Mouse (Mus musculus) E14TG2a.4 (cell line): ENCODE data around the gene Kcnmb2.

Source experiments
- H3K27me3 ChIP-seq: 2 replicates; pipeline ENCODE4 v1.6.1; 2014; ENCODE audit warnings: low read length, control low read depth; ENCODE audit not compliant: insufficient read depth
- H3K36me3 ChIP-seq: 2 replicates; pipeline ENCODE4 v1.6.1; 2014; ENCODE audit warnings: low read length, control low read depth; ENCODE audit not compliant: insufficient read depth
- H3K4me1 ChIP-seq: replicated peaks from 2 replicates; pipeline ENCODE4 v1.6.1; 2014; ENCODE audit warnings: low read depth, low read length, control low read depth
- H3K4me3 ChIP-seq: replicated peaks from 2 replicates; pipeline ENCODE4 v1.5.1; 2014; ENCODE audit warnings: mild to moderate bottlenecking, low read length
- H3K9me3 ChIP-seq: 2 replicates; pipeline ENCODE4 v1.6.1; 2014; ENCODE audit warnings: low read length, control low read depth
- CTCF ChIP-seq: conservative IDR thresholded peaks from 2 replicates; pipeline ENCODE4 v1.5.1; 2014; ENCODE audit warnings: low read length
- NANOG ChIP-seq: IDR thresholded peaks from 2 replicates; pipeline ENCODE4 v1.6.1; 2014; ENCODE audit warnings: borderline replicate concordance, low read length, mixed read lengths
- POU5F1 ChIP-seq: IDR thresholded peaks from 2 replicates; pipeline ENCODE4 v1.6.1; 2014; ENCODE audit warnings: low read length, borderline replicate concordance

Gene Kcnmb2

DNA sequence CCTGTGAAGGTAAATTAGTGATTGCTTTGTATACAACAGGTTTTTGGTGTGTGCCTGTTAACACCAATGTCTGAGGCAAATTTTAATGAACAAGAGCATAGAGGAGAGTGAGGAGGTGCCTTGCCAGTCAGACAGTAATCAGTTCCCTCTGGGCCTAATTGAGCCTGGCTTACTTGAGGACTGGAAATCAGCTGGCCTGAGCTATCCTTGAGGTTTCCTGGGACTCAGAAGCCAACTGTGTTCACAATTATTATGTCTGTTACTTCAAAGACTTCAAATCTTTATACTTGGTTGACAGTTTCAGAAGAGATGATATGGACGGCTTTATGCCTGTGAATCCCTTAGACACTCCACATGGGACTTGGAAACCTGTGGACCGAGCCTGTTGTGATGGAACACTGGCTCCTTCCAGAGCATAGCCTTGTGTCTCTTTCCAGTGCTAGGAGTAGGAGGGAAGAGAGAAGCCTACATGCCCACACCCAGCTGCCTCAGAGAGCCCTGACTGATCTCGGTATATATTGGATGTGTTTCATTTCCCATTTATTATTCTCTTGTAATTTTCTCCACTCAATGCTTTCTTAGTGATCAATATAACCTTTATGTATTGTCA lies 230.2 kb downstream of the Kcnmb2 start:
- Histone ChIP-seq H3K9me3 (no peaks in the 10 kb centered on the region), H3K4me1 (peaks cover 12% of the 10 kb centered on the region), H3K36me3 (no peaks in the 10 kb centered on the region), H3K27me3 (no peaks in the 10 kb centered on the region), H3K4me3 (no peak overlapping the region)
- TF ChIP-seq POU5F1: no peak
- no peak for TF ChIP-seq NANOG
- TF ChIP-seq CTCF: no peak

DNA sequence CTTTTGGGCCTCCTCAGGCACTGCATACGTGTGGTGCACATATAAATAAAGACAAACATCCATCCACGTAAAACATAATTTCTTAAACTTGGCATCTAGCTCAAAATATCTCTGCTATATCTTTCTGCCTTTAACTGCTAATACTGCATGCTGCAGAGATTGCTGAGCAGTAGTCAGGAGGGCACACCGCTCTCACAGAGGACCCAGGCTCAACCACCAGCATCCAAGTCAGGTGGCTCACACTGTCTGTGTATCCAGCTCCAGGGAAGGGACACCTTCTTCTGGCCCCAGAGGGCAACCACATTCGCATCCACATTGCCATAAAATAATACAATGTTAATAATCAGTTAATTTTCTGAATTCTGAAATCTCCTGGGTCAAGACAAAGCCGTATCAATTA lies 241.9 kb downstream of the Kcnmb2 start:
- Histone ChIP-seq H3K36me3 (no peaks in the 10 kb centered on the region), H3K27me3 (no peaks in the 10 kb centered on the region), H3K9me3 (no peaks in the 10 kb centered on the region), H3K4me3 (no peak overlapping the region), H3K4me1 (no peaks in the 10 kb centered on the region)
- no peak for TF ChIP-seq POU5F1
- TF ChIP-seq NANOG: no peak
- no peak for TF ChIP-seq CTCF

GRCm38 (mm10) chr3:32144655-32145054 lies 242.3 kb downstream of the Kcnmb2 start:
- Histone ChIP-seq H3K4me3 (no peak overlapping the region), H3K36me3 (no peaks in the 10 kb centered on the region), H3K4me1 (no peaks in the 10 kb centered on the region), H3K9me3 (no peaks in the 10 kb centered on the region), H3K27me3 (no peaks in the 10 kb centered on the region)
- no peak for TF ChIP-seq CTCF
- TF ChIP-seq NANOG: no peak
- TF ChIP-seq POU5F1: no peak

GRCm38 (mm10) chr3:32147739-32148138 lies 245.4 kb downstream of the Kcnmb2 start:
- no peak for TF ChIP-seq NANOG
- TF ChIP-seq POU5F1: no peak
- no peak for TF ChIP-seq CTCF
- no peaks in the 10 kb centered on the region for H3K4me1 ChIP-seq

DNA sequence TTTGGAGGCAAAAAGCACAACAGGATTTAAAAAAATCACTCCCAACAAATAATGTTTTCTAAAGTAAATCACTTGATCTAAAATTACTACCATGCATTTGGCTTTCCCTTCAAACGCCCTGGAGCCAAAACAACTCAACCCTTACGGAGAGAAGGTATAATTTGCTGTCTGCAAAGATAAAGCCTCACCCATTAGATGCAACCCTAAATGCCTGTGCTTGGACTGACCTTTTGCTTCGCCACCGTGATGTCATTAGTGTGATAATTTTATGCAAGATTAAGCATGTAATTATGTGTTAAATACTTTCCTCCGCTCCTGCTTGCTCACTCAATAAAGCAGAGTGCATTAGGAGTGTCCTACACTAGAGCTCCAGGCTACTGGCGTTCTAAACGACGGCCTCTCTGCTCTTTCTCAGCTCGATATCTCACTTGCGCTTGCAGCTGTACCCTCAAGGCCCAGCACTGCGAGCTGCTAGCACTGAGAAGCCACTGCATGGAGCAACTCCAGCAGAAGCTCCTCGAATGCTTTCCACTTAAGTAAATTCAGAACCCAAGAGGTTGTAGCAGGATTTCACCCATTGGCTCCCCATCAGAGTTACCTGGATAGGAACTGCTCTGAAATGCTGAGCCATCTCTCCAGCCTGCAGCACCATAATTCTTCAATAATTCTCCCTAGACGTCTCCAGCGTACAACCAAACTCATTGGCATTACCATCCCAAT lies 247.7 kb downstream of the Kcnmb2 start:
- Histone ChIP-seq H3K27me3 (no peaks in the 10 kb centered on the region), H3K36me3 (no peaks in the 10 kb centered on the region), H3K9me3 (no peaks in the 10 kb centered on the region), H3K4me1 (no peaks in the 10 kb centered on the region), H3K4me3 (no peak overlapping the region)
- no peak for TF ChIP-seq CTCF
- no peak for TF ChIP-seq NANOG
- no peak for TF ChIP-seq POU5F1

More at GRCm38 (mm10) chr3:32147739-32148138, 245.4 kb downstream of the Kcnmb2 start:
- no peaks in the 10 kb centered on the region for H3K27me3 ChIP-seq
- H3K9me3 ChIP-seq: no peaks in the 10 kb centered on the region
- no peak overlapping the region for H3K4me3 ChIP-seq
- H3K36me3 ChIP-seq: no peaks in the 10 kb centered on the region

GRCm38 (mm10) chr3:32180519-32180918 lies 278.2 kb downstream of the Kcnmb2 start:
- no peaks in the 10 kb centered on the region for H3K27me3 ChIP-seq
- peaks cover 7% of the 10 kb centered on the region; the same call in 1 of the 2 replicates for H3K9me3 ChIP-seq
- H3K4me1 ChIP-seq: no peaks in the 10 kb centered on the region
- H3K4me3 ChIP-seq: no peak overlapping the region
- H3K36me3 ChIP-seq: no peaks in the 10 kb centered on the region
- TF ChIP-seq NANOG (no peak), CTCF (no peak)

GRCm38 (mm10) chr3:32185855-32186522 lies 283.7 kb downstream of the Kcnmb2 start:
- Histone ChIP-seq H3K9me3 (peaks cover 7% of the 10 kb centered on the region; the same call in 1 of the 2 replicates), H3K4me1 (no peaks in the 10 kb centered on the region), H3K36me3 (no peaks in the 10 kb centered on the region), H3K4me3 (no peak overlapping the region), H3K27me3 (no peaks in the 10 kb centered on the region)
- no peak for TF ChIP-seq NANOG
- TF ChIP-seq POU5F1: no peak
- no peak for TF ChIP-seq CTCF

DNA sequence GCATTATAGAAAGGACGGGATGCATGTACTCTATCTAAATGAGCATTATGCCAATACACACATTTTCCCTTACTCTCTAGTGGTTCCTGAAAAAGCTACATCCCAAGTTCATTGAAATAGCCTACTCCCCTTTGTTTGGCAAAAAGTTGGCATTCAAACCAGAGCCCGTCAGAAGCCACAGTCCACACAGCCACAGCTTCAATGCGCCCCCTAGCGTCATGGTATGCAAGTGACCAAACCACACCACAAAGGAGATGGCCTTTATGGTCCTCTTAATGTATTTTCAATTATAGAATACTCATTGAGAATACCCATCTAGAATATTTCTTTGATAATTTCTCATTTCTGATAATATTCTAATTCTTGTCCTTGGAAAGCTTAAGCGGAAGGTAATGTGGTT lies 286.2 kb downstream of the Kcnmb2 start:
- H3K36me3 ChIP-seq: no peaks in the 10 kb centered on the region
- no peak overlapping the region for H3K4me3 ChIP-seq
- H3K27me3 ChIP-seq: no peaks in the 10 kb centered on the region
- H3K9me3 ChIP-seq: no peaks in the 10 kb centered on the region
- TF ChIP-seq CTCF: peak; percentile 81
- TF ChIP-seq NANOG: no peak
- H3K4me1 ChIP-seq: no peaks in the 10 kb centered on the region

DNA sequence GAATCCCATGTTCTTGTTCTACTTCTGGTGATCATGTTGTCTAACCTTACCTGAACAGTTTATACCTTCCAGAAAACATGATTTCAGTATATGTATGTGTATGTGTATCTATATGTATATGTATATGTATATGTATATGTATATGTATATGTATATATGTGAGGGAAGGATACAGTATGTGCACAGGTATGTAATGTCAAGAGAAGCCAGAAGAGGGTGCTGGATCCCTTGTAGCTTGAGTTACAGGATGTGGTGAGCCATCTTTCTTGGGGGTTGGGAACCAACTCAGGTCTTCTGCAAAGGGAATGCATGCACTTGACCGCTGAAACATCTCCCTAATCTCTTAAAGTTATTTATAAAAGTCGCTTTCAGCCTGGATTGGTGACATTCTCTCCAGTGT lies 286.6 kb downstream of the Kcnmb2 start:
- TF ChIP-seq POU5F1: no peak
- no peak; the same call in 1 of the 2 replicates for TF ChIP-seq CTCF
- no peak for TF ChIP-seq NANOG
- H3K4me3 ChIP-seq: no peak overlapping the region
- no peaks in the 10 kb centered on the region for H3K4me1 ChIP-seq
- no peaks in the 10 kb centered on the region for H3K27me3 ChIP-seq
- H3K36me3 ChIP-seq: no peaks in the 10 kb centered on the region
- H3K9me3 ChIP-seq: no peaks in the 10 kb centered on the region
